Mouse (Mus musculus) small intestine, adult 2 months (tissue): Measurements from ENCODE around the gene Ikzf3.

Source experiments
- CTCF ChIP-seq: fragments of 200-500 bp; IDR thresholded peaks from 2 replicates; pipeline ENCODE4 v1.5.1; 2012; ENCODE audit warnings: low read depth, mild to moderate bottlenecking, control low read depth, inconsistent platforms, low read length, moderate library complexity, mixed read lengths; ENCODE audit not compliant: insufficient replicate concordance, insufficient read length; ENCODE audit errors: extremely low read depth
- POLR2A ChIP-seq: fragments of 200-500 bp; IDR thresholded peaks from 2 replicates; pipeline ENCODE4 v1.6.1; 2012; ENCODE audit warnings: low read depth, mild to moderate bottlenecking, control low read depth, inconsistent platforms, low read length, moderate library complexity

DNA sequence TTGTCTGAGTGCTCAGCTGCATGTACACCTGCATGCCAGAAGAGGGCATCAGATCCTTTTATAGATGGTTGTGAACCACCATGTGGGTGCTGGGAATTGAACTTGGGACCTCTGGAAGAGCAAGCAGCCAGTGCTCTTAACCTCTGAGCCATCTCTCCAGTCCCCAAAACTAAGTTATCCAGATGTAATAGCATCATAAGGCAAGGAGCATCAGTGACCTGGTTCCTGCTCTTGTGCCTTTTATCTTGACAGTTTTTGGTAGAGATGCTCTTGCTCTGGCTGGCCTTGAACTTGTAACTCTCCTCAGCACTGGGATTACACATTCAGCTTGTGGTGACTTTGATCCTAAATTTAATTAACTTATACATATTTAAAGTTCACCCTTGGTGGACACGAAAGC is 102.1 kb downstream of the Ikzf3 start:
- TF ChIP-seq CTCF (no peak), POLR2A (no peak)
